Mouse (Mus musculus) intestine, embryonic 14.5 days (tissue): Measurements from ENCODE around the gene Rrp12. TPM values are rescaled to one million over a fixed set of nuclear protein-coding genes. Genes with fewer than 3 reads are reported as not detected.

Experiments used
- ATAC-seq: fragments of 200-750 bp; cut with Nextera tagmentation; replicated peaks from 2 replicates; pipeline ENCODE4 v1.8.0; 2017; ENCODE audit warnings: low read depth, moderate number of reproducible peaks, moderate TSS enrichment, moderate library complexity; ENCODE audit not compliant: low FRiP score, low TSS enrichment
- DNase-seq: peaks from one replicate; pipeline ENCODE4 v3.0.0-alpha.2; 2018; ENCODE audit warnings: low spot score
- H3K27ac ChIP-seq: fragments of 300-500 bp; sonication (generic); 2 replicates; pipeline ENCODE4 v1.5.1; 2014; ENCODE audit warnings: low read depth, mild to moderate bottlenecking, control low read depth
- H3K27me3 ChIP-seq: fragments of 300-500 bp; sonication (generic); replicated peaks from 2 replicates; pipeline ENCODE4 v1.6.1; 2014; ENCODE audit warnings: low read length, control low read depth; ENCODE audit not compliant: control insufficient read depth, insufficient read depth
- H3K36me3 ChIP-seq: fragments of 300-500 bp; sonication (generic); 2 replicates; pipeline ENCODE4 v1.6.1; 2014; ENCODE audit warnings: low read length, control low read depth; ENCODE audit not compliant: control insufficient read depth, insufficient read depth
- H3K4me1 ChIP-seq: fragments of 300-500 bp; sonication (generic); replicated peaks from 2 replicates; pipeline ENCODE4 v1.6.1; 2014; ENCODE audit warnings: low read length, control low read depth, mixed read lengths; ENCODE audit not compliant: control insufficient read depth, insufficient read depth
- H3K4me2 ChIP-seq: fragments of 300-500 bp; sonication (generic); 2 replicates; pipeline ENCODE4 v1.6.1; 2014; ENCODE audit warnings: low read length
- H3K4me3 ChIP-seq: fragments of 300-500 bp; sonication (generic); 2 replicates; pipeline ENCODE4 v1.5.1; 2014; ENCODE audit warnings: low read depth, low read length, control low read depth, mixed read lengths
- H3K9ac ChIP-seq: fragments of 300-500 bp; sonication (generic); 2 replicates; pipeline ENCODE4 v1.6.1; 2014; ENCODE audit warnings: mild to moderate bottlenecking, low read length
- H3K9me3 ChIP-seq: fragments of 300-500 bp; sonication (generic); 2 replicates; pipeline ENCODE4 v1.6.1; 2016; ENCODE audit warnings: low read length, control low read depth; ENCODE audit not compliant: control insufficient read depth
- WGBS: fragments of 180-500 bp; shearing (Covaris S2); extraction: QIAGEN DNeasy Blood & Tissue Kit; methylation state at CpG from one replicate; pipeline ENCODE4 v1.1.7; 2014; 5-methylcytosine and 5-hydroxymethylcytosine counted together
- polyA plus RNA-seq: library from polyadenylated mRNA; unstranded; fragments of >200 nt; fragmentation: Nextera tagmentation; extraction: Ambion mirVana; gene quantifications from 2 replicates; pipeline ENCODE4 v1.2.1, GENCODE M21; 2014

Gene Rrp12
- polyA plus RNA-seq, 1 experiment from 2014 or later = 16.3 TPM

DNA sequence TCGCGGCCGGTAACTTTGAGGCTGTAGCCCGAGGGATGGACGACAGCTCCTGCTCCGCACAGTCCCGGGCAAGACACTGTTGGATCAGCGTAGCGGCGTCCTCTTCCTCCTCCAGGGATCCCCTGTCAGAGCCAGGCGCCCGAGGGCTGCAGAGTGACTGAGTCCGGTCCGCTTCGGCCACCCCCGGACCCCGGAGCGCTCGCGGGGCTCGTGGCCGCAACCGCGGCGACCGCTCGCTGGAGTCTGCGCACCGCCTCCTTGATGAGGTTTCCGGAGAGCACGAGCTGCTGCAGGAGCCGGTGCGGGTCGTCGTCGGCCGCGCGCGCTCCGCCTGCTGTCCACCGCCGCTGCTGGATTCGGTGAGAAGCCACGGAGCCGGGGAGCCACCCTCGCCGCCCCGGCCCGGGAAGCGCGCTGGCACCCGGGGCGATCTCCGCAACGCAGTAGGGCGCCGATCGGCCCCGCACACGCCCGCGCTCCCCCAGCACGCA is 48.8 kb downstream of the Rrp12 start:
- DNase-seq (peak; percentile 78), ATAC-seq (peak; percentile 12; the same call in 1 of the 2 replicates)
- Histone ChIP-seq H3K9me3 (no peaks in the 10 kb centered on the region), H3K4me2 (peak overlapping the region; percentile 91), H3K4me1 (peaks cover 8% of the 10 kb centered on the region), H3K27ac (peak overlapping the region; percentile 92), H3K4me3 (peak overlapping the region; percentile 67), H3K9ac (peak overlapping the region; percentile 74), H3K27me3 (no peaks in the 10 kb centered on the region), H3K36me3 (no peaks in the 10 kb centered on the region)
- under 1% methylated on average over 64 of the region's 64 CpGs for WGBS

GRCm38 (mm10) chr19:41846366-41847090 is 49.4 kb downstream of the Rrp12 start:
- WGBS = 11% methylated on average over 21 of the region's 21 CpGs
- Histone ChIP-seq H3K4me1 (peaks cover 8% of the 10 kb centered on the region), H3K4me3 (peak overlapping the region; percentile 67), H3K27ac (peak overlapping the region; percentile 92), H3K4me2 (peak overlapping the region; percentile 91), H3K9me3 (no peaks in the 10 kb centered on the region), H3K36me3 (no peaks in the 10 kb centered on the region), H3K9ac (peak overlapping the region; percentile 74), H3K27me3 (no peaks in the 10 kb centered on the region)
- ATAC-seq = no peak
- DNase-seq = peak; percentile 58

GRCm38 (mm10) chr19:41844345-41844744 is 51.6 kb downstream of the Rrp12 start:
- H3K4me3 ChIP-seq = no peak overlapping the region
- peaks cover 8% of the 10 kb centered on the region for H3K4me1 ChIP-seq
- H3K27ac ChIP-seq = no peak overlapping the region
- 83% methylated on average over 6 of the region's 6 CpGs for WGBS
- H3K27me3 ChIP-seq = no peaks in the 10 kb centered on the region
- H3K4me2 ChIP-seq = no peak overlapping the region
- no peaks in the 10 kb centered on the region for H3K36me3 ChIP-seq
- no peak overlapping the region for H3K9ac ChIP-seq
- no peaks in the 10 kb centered on the region for H3K9me3 ChIP-seq
- DNase-seq = no peak
- ATAC-seq = no peak

GRCm38 (mm10) chr19:41842706-41843105 is 53.3 kb downstream of the Rrp12 start:
- Histone ChIP-seq H3K27me3 (no peaks in the 10 kb centered on the region), H3K27ac (no peak overlapping the region), H3K4me3 (no peak overlapping the region), H3K36me3 (no peaks in the 10 kb centered on the region), H3K4me2 (no peak overlapping the region), H3K4me1 (peaks cover 8% of the 10 kb centered on the region), H3K9me3 (no peaks in the 10 kb centered on the region), H3K9ac (no peak overlapping the region)
- ATAC-seq (no peak), DNase-seq (no peak)
- WGBS = 81% methylated on average over 4 of the region's 4 CpGs

DNA sequence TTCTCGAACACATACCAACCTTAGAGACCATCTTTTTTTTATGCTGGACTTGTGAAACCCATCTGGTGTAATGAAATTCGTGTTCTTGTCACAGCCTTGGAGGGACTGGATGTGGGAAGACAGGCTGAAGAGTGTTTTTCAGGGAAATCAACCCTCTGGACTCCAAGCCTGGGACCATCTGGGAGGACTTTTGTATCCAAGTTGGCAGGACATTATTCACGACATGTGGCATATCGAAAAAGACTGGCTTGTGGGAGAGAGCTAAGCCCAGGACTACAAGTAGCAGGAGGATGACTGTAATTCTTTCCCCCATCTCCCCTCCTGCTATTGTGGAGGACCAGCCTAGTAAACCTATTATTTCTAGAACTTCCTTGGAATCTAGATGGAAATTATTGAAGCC is 53.8 kb downstream of the Rrp12 start:
- H3K9ac ChIP-seq = no peak overlapping the region
- no peak for DNase-seq
- no peak for ATAC-seq
- no peaks in the 10 kb centered on the region for H3K36me3 ChIP-seq
- no peak overlapping the region for H3K4me2 ChIP-seq
- no peak overlapping the region for H3K27ac ChIP-seq
- H3K4me3 ChIP-seq = no peak overlapping the region
- H3K4me1 ChIP-seq = peaks cover 8% of the 10 kb centered on the region
- H3K9me3 ChIP-seq = no peaks in the 10 kb centered on the region
- no peaks in the 10 kb centered on the region for H3K27me3 ChIP-seq
- WGBS = 75% methylated on average over 4 of the region's 4 CpGs

DNA sequence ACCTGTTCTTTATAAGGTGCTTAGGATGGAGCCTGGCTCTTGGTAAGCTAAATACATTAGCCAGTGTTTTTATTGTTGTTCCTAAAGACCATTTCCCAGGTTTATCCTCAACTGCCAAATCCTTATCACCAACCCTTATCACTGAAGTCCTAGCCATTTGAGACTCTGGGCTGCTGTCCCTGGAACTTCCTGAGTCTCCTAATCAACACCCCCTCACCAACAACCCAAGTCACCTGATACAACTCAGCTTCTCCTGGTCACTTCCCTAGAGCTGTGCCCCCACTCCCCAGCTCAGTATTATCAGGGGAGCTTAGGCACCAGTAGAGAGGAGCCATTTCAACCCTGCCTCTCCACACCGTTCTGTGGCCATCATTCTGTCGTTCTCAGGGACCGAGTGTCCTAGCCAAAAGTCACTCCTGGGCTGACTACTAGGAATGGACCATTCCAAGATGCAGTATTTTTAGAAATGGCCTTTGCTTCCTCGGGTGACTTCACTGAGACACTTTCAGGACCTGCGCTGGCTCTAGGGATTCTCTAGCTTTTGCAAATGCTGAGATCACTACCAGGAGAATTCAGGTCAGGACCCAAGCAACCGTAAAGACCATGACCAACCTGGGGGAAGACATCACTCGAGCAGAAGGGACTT is 54.7 kb downstream of the Rrp12 start:
- Histone ChIP-seq H3K36me3 (no peaks in the 10 kb centered on the region), H3K27me3 (no peaks in the 10 kb centered on the region), H3K9ac (no peak overlapping the region), H3K27ac (no peak overlapping the region), H3K9me3 (no peaks in the 10 kb centered on the region), H3K4me1 (peaks cover 2% of the 10 kb centered on the region; the same call in 1 of the 2 replicates), H3K4me2 (no peak overlapping the region), H3K4me3 (no peak overlapping the region)
- DNase-seq (no peak), ATAC-seq (no peak)
- 68% methylated on average over 7 of the region's 7 CpGs for WGBS

GRCm38 (mm10) chr19:41839685-41840084 is 56.3 kb downstream of the Rrp12 start:
- DNase-seq (no peak), ATAC-seq (no peak)
- no peaks in the 10 kb centered on the region for H3K36me3 ChIP-seq
- H3K9me3 ChIP-seq = no peaks in the 10 kb centered on the region
- no peak overlapping the region for H3K9ac ChIP-seq
- H3K4me3 ChIP-seq = no peak overlapping the region
- H3K4me2 ChIP-seq = no peak overlapping the region
- H3K27ac ChIP-seq = no peak overlapping the region
- no peaks in the 10 kb centered on the region for H3K27me3 ChIP-seq
- WGBS = 91% methylated on average over 3 of the region's 3 CpGs
- H3K4me1 ChIP-seq = no peaks in the 10 kb centered on the region

GRCm38 (mm10) chr19:41838808-41839207 is 57.2 kb downstream of the Rrp12 start:
- 16% methylated on average over 6 of the region's 6 CpGs for WGBS
- H3K9ac ChIP-seq = no peak overlapping the region
- H3K4me1 ChIP-seq = no peaks in the 10 kb centered on the region
- ATAC-seq = no peak
- no peak overlapping the region for H3K4me3 ChIP-seq
- peak overlapping the region; percentile 24 for H3K4me2 ChIP-seq
- DNase-seq = no peak
- no peaks in the 10 kb centered on the region for H3K36me3 ChIP-seq
- H3K9me3 ChIP-seq = no peaks in the 10 kb centered on the region
- no peaks in the 10 kb centered on the region for H3K27me3 ChIP-seq
- H3K27ac ChIP-seq = peak overlapping the region; percentile 79
